Mouse (Mus musculus) olfactory bulb, adult 2 months (tissue): ENCODE results near the gene Rab5a. TPM values are rescaled to one million over a fixed set of nuclear protein-coding genes. Genes with fewer than 3 reads are reported as not detected.

Experiments used
- H3K27ac ChIP-seq: fragments of 200-500 bp; 2 replicates; pipeline ENCODE4 v1.5.1; 2012; ENCODE audit warnings: low read depth, low read length; ENCODE audit not compliant: insufficient read depth
- H3K4me1 ChIP-seq: fragments of 200-500 bp; 2 replicates; pipeline ENCODE4 v1.6.1; 2012; ENCODE audit warnings: low read length; ENCODE audit not compliant: control insufficient read depth, insufficient read depth
- H3K4me3 ChIP-seq: fragments of 200-500 bp; 2 replicates; pipeline ENCODE4 v1.5.1; 2012; ENCODE audit warnings: mild to moderate bottlenecking, low read depth, low read length, moderate library complexity; ENCODE audit not compliant: insufficient read depth
- CTCF ChIP-seq: fragments of 200-500 bp; IDR thresholded peaks from 2 replicates; pipeline ENCODE4 v1.5.1; 2012; ENCODE audit warnings: low read depth, mild to moderate bottlenecking, low read length, moderate library complexity; ENCODE audit not compliant: insufficient read depth
- POLR2A ChIP-seq: fragments of 200-500 bp; IDR thresholded peaks from 2 replicates; pipeline ENCODE4 v1.6.1; 2012; ENCODE audit warnings: mild to moderate bottlenecking, low read depth, low read length, moderate library complexity; ENCODE audit not compliant: insufficient read depth
- WGBS: fragments of 180-500 bp; shearing (Covaris S2); methylation state at CpG from one replicate; pipeline ENCODE4 v1.1.7; 2018; 5-methylcytosine and 5-hydroxymethylcytosine counted together
- polyA plus RNA-seq: library from polyadenylated mRNA; stranded (reverse); fragments of >200 nt; gene quantifications from 2 replicates; pipeline ENCODE4 v1.2.4, GENCODE M21; 2012; ENCODE audit warnings: low replicate concordance; ENCODE audit not compliant: missing spikeins, insufficient read depth, insufficient read length

Gene Rab5a
- not detected in 2 replicates for polyA plus RNA-seq

DNA sequence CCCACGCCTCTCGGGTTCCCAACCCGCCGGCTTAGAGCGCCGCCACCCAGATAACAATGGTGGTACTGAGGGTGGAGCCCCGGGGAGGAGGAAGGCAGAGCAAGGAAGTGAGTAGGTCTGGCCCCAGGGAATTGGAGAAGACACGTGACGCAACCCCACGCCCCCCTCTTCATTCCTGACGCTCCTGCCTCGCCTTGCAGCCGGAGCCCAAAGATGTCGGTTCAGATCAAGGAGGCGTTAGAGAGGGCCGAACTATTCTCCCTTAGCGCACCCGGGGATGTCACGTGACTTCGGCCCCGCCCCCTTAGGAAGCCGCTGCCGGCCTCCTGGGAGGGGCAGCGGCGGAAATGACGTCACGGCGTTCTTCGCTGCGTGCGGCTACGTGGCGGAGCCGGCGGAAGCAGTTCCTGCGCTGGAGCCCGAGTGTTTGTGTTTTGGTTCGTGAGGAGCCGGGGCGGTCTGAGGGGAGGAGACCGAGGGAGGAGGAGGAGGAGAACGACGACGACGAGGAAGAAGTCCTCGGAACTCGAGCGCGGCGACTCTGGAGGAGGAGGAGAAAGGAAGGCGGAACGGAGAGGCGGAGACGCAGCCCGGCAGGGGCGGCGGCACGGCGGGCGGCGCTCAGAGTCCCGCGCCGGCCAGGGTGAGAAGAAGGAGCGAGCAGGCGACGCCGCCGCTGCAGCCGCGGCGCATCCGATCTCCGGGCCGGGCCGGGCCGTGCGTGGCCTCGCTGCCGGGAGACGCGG is at the start of gene Rab5a:
Rab5a (plus strand) TSS at position 377 of the 746 bp plus-strand sequence.
- H3K4me1 ChIP-seq: peaks cover 2% of the 10 kb centered on the region
- under 1% methylated on average over 82 of the region's 82 CpGs for WGBS
- no peak for TF ChIP-seq CTCF
- TF ChIP-seq POLR2A: peak; percentile 69; the same call in 1 of the 2 replicates
- peak within 1 kb of the TSS; percentile 73 for H3K4me3 ChIP-seq
- peak within 1 kb of the TSS; percentile 99 for H3K27ac ChIP-seq

DNA sequence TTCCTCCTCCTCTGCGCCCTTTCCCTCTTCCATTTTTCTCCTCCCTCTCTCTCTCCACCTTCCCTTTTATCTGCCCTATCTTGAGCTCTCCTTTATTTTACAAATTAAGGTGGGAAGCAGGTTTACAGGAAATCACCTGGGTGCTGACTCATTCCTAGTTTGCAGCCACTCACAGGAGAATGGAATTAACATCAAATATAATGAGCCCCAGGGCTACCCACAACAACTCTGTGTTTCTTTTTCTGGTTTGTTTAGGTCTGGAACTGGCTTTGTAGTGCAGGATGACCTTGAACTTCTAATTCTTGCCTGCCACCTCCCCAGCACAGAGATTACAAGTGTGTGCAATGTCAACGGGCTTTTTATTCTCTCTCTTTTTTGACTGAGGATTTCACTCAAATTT is 22.9 kb upstream of the Rab5a start:
- H3K27ac ChIP-seq: no peak overlapping the region
- H3K4me3 ChIP-seq: no peak overlapping the region
- no peaks in the 10 kb centered on the region for H3K4me1 ChIP-seq
- 92% methylated on average over 2 of the region's 2 CpGs for WGBS
- no peak for TF ChIP-seq CTCF
- TF ChIP-seq POLR2A: no peak

DNA sequence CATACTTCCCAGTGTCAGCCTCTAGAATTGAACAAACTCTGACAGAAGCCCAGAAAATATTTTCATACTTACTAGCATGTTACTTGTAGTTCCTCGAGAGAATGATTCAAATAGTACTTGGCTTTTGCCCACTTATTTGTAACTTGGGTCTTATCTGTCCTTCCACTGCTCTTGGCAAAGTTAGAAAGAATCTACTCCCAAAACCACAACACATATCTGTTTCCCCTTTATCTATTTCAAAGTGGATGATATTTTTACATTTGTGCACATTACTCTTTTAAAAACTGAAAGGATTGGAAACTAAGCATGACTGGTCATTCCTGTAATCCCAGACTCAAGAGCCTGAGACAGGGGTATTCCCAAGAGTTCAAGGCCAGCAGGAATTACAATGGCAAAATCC is 22.3 kb upstream of the Rab5a start:
- TF ChIP-seq POLR2A (no peak), CTCF (no peak)
- 78% methylated on average over 1 of the region's 1 CpGs for WGBS
- H3K27ac ChIP-seq: no peak overlapping the region
- no peak overlapping the region for H3K4me3 ChIP-seq
- no peaks in the 10 kb centered on the region for H3K4me1 ChIP-seq

DNA sequence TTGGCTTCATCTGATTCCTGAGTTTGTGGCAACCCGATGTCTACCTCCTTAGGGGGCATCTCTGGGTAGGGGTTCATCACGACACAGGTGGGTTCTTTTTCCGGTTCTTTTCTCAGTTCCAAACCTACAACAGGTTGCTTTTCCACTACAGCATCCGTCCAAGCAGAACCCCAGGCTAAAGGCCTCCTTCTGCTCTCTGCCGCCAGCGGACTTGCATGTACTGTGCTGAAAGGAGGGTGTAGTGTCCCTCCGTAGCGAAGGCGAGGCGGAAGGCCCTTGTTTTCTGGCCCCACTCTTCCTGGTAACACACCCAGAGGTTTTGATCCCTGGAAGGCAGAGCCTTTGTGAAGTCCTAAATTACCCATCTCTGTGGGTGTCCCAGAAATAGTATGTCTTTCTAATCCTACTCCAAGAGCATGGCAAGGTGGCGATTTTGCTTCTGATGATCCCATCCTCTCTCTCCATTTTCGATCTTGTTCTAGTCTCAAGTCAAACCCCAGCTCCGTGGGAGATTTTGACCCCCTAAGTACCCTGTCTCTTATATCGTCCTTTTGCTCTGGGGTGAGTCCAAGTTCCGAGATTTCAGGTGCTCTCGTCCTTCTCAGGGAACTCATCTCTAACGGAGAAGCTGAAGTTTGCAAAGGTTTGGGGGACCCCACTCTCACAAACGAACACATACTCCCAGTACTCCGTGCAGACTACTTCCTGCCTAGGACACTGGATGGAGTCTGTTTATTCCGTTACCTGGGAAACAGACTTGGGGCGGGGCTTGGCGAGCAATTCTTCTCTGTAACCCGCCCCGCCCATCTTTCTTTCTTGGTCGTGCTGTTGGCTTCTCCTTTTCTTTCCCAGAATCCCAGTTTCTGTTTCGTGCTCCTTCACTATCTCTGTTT is 16.2 kb upstream of the Rab5a start, which contains the start of gene Efhb:
Efhb (minus strand) TSS at position 719 of the 893 bp plus-strand sequence.
- TF ChIP-seq POLR2A: no peak
- WGBS: 18% methylated on average over 26 of the region's 26 CpGs
- Histone ChIP-seq H3K4me1 (peaks cover 5% of the 10 kb centered on the region), H3K27ac (no peak within 1 kb of the TSS), H3K4me3 (peak within 1 kb of the TSS; percentile 37)

DNA sequence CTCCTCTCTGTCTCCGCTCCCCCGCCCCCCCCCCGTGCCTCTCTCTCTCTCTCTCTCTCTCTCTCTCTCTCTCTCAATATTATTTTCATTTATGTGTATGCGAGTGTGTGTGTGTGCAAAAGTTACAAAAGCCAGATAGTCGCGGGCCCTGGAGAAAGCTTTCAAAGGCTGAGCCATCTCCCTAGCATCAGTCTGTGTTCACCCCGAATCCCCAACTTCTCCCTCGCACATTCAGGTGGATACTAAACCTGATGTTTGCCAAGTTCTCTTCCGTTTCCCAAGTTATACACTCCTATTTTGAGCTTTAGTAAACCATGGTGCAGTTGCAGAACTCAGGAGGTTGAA is 15.6 kb upstream of the Rab5a start:
- no peak overlapping the region for H3K27ac ChIP-seq
- WGBS: 6% methylated on average over 7 of the region's 9 CpGs
- peak overlapping the region; percentile 37 for H3K4me3 ChIP-seq
- H3K4me1 ChIP-seq: peaks cover 5% of the 10 kb centered on the region
- TF ChIP-seq POLR2A: no peak
- TF ChIP-seq CTCF: no peak

DNA sequence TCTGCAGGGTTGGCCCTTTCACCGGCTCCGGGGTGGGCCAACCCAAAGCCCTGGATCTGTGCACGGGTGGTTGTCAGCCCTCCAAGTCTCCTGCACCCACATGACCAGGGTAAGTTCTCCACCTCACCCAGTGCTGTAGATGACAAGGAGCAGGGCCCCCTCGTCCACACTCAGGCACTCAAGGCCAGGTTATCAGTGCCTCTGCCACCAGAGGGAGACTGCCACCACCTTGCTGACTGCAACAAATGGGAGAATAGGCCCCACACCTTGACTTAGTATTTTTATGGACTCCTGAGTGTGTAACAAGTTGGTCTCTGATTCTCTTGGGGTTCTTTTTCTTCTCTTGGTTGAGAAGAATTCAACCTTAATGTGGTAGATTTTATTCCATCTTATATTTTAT is 13.5 kb upstream of the Rab5a start:
- peaks cover 5% of the 10 kb centered on the region for H3K4me1 ChIP-seq
- H3K27ac ChIP-seq: no peak overlapping the region
- TF ChIP-seq POLR2A: no peak
- TF ChIP-seq CTCF: no peak
- no peak overlapping the region for H3K4me3 ChIP-seq
- 71% methylated on average over 4 of the region's 4 CpGs for WGBS

DNA sequence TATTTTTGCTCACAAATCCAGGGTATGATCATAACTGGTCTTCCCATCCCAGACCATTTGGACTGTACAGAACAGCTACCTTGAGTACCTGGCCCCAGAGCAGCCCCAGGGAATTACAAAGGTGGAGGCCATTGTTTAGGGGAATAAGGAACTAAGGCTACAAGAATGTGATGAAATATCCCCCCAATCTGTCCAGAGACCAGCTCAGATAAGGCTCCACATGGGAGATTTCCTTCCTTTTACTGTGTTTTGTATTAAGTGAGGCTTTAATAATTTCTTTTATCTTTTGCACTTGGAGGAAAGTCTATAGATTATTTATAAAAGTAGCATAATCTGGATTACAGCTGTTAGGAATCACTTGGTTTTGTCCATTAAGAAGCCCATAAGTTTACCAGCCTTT is 10.3 kb upstream of the Rab5a start:
- Histone ChIP-seq H3K27ac (no peak overlapping the region), H3K4me3 (no peak overlapping the region), H3K4me1 (no peaks in the 10 kb centered on the region)
- TF ChIP-seq POLR2A: no peak

DNA sequence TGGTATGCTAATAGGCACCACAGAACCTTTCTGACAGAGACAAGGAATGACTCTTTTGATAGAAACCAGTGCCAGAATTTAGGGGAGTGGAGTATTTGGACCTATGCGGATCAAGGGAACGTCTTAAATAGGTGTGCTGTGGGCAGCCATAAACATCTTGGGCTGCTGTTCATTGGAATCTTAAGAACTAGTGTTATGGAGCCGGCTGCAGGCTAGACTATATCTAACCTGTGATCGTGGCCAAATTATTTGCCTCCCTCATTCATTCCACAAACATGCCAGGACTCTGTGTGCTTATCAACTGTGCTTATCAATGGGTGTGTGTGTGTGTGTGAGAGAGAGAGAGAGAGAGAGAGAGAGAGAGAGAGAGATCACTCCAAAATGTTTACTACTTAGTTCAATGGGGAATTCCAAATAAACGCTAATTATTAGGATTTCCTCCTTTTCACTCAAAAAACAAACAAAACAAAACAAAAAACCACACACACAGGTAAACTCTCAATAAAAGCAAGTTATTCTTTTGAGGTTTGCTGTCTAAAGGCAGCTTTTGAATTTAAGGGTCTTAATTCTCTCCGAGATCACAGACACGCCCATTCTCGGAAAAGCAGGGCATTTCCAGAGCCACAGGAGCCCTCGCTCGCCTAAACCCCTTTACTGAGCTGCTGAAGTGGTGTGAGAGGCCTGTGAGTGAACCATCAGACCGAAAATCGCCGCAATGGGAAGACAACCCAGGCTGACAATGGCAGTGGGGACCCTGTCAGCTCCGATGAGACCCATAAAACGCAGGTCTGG is 772 bp upstream of the Rab5a start:
- H3K4me1 ChIP-seq: peaks cover 2% of the 10 kb centered on the region
- H3K27ac ChIP-seq: peak overlapping the region; percentile 99
- 5% methylated on average over 15 of the region's 15 CpGs for WGBS
- TF ChIP-seq POLR2A: no peak
- TF ChIP-seq CTCF: no peak
- H3K4me3 ChIP-seq: peak overlapping the region; percentile 73
